Mouse (Mus musculus): ENCODE measurements around the gene Miip. TPM values are rescaled to one million over a fixed set of nuclear protein-coding genes. Genes with fewer than 3 reads are reported as not detected.
A peak's percentile ranks its signal among the peaks of the same experiment; 100 is the strongest.
"Not testable (repeated sequence)": the region's sequence is repeated elsewhere in the genome, so short reads cannot be mapped to it uniquely, and the experiment has no call there.

Gene Miip
- total RNA-seq, 2 experiments from 2014 or later, result 4.4 to 5.1 TPM

- no peak for DNase-seq
- intact Hi-C loops (cut with DNase I; ENCODE audit: low total_unique reads), result no loop called here
Measured at GRCm38 (mm10) chr4:147878537-147878936, 9.9 kb upstream of the Miip start.

- DNase-seq, result no peak
- intact Hi-C loops (cut with DNase I; ENCODE audit: low total_unique reads), result no loop called here
Measured at GRCm38 (mm10) chr4:147875852-147876575, 7.4 kb upstream of the Miip start.

- DNase-seq, result no peak
- intact Hi-C loops (cut with DNase I; ENCODE audit: low total_unique reads), result no loop called here
Measured at GRCm38 (mm10) chr4:147869238-147869637, 622 bp upstream of the Miip start.

GRCm38 (mm10) chr4:147867563-147868449, 810 bp downstream of the Miip start:
- DNase-seq, result no peak
- intact Hi-C loops (cut with DNase I; ENCODE audit: low total_unique reads), result loop anchor here (2.0 kb wide), 1 partner anchor 73 kb away; the partner anchor contains the start of gene 2510039O18Rik

- intact Hi-C loops (cut with DNase I; ENCODE audit: low total_unique reads), result loop anchor here (2.0 kb wide), 1 partner anchor 74 kb away; the partner anchor contains the start of gene 2510039O18Rik
- DNase-seq, result not testable (repeated sequence)
Measured at GRCm38 (mm10) chr4:147866793-147867192, 1.8 kb downstream of the Miip start.

GRCm38 (mm10) chr4:147866056-147866455, 2.6 kb downstream of the Miip start:
- intact Hi-C loops (cut with DNase I; ENCODE audit: low total_unique reads), result loop anchor here (2.0 kb wide), 1 partner anchor 75 kb away; the partner anchor contains the start of gene 2510039O18Rik
- DNase-seq, result no peak

GRCm38 (mm10) chr4:147865651-147866050, 3.0 kb downstream of the Miip start:
- intact Hi-C loops (cut with DNase I; ENCODE audit: low total_unique reads), result loop anchor here (2.0 kb wide), 1 partner anchor 75 kb away; the partner anchor contains the start of gene 2510039O18Rik
- no peak for DNase-seq

GRCm38 (mm10) chr4:147862051-147862450, 6.6 kb downstream of the Miip start:
- intact Hi-C loops (cut with DNase I; ENCODE audit: low total_unique reads), result no loop called here

GRCm38 (mm10) chr4:147850776-147851175, 17.8 kb downstream of the Miip start:
- intact Hi-C loops (cut with DNase I; ENCODE audit: low total_unique reads), result no loop called here
- no peak for DNase-seq

More at GRCm38 (mm10) chr4:147862051-147862450, 6.6 kb downstream of the Miip start:
- DNase-seq, result no peak

GRCm38 (mm10) chr4:147848584-147848991, 20.0 kb downstream of the Miip start:
- no peak for DNase-seq
- intact Hi-C loops (cut with DNase I; ENCODE audit: low total_unique reads), result no loop called here

- intact Hi-C loops (cut with DNase I; ENCODE audit: low total_unique reads), result no loop called here
Measured at GRCm38 (mm10) chr4:147847614-147848583, 20.7 kb downstream of the Miip start, which contains the start of gene Zfp933. TSS of gene Zfp933 (minus strand) at chr4:147848366.

GRCm38 (mm10) chr4:147842871-147843270, 25.7 kb downstream of the Miip start:
- no peak for DNase-seq
- intact Hi-C loops (cut with DNase I; ENCODE audit: low total_unique reads), result no loop called here

More at GRCm38 (mm10) chr4:147847614-147848583, 20.7 kb downstream of the Miip start, which contains the start of gene Zfp933:
- DNase-seq, result peak; percentile 34

- DNase-seq; intact Hi-C loops (cut with DNase I; ENCODE audit: low total_unique reads): not testable (repeated sequence)
Measured at GRCm38 (mm10) chr4:147839282-147839681, 29.3 kb downstream of the Miip start.

- no peak for DNase-seq
- intact Hi-C loops (cut with DNase I; ENCODE audit: low total_unique reads), result no loop called here
Measured at GRCm38 (mm10) chr4:147824389-147824788, 44.2 kb downstream of the Miip start.

GRCm38 (mm10) chr4:147821414-147821813, 47.2 kb downstream of the Miip start:
- intact Hi-C loops (cut with DNase I; ENCODE audit: low total_unique reads); DNase-seq: not testable (repeated sequence)

- DNase-seq; intact Hi-C loops (cut with DNase I; ENCODE audit: low total_unique reads): not testable (repeated sequence)
Measured at GRCm38 (mm10) chr4:147819659-147820058, 49.0 kb downstream of the Miip start.

GRCm38 (mm10) chr4:147814592-147815167, 53.9 kb downstream of the Miip start:
- no peak for DNase-seq
- intact Hi-C loops (cut with DNase I; ENCODE audit: low total_unique reads), result no loop called here

- intact Hi-C loops (cut with DNase I; ENCODE audit: low total_unique reads), result no loop called here
- no peak for DNase-seq
Measured at GRCm38 (mm10) chr4:147813249-147813765, 55.3 kb downstream of the Miip start.
